Mouse (Mus musculus) kidney, adult 2 months (tissue): ENCODE measurements around the gene Ccdc171. TPM values are rescaled to one million over a fixed set of nuclear protein-coding genes. Genes with fewer than 3 reads are reported as not detected.

Experiments
- DNase-seq: peaks from one replicate; pipeline ENCODE4 v3.0.0; 2021
- H3K27ac ChIP-seq: fragments of 200-500 bp; 2 replicates; pipeline ENCODE4 v1.5.1; 2012; ENCODE audit warnings: low read depth, low read length, control low read depth, inconsistent platforms; ENCODE audit not compliant: insufficient read depth
- H3K27me3 ChIP-seq: fragments of 200-500 bp; replicated peaks from 2 replicates; pipeline ENCODE4 v1.6.1; 2012; ENCODE audit warnings: mild to moderate bottlenecking, moderate library complexity, low read length, inconsistent platforms; ENCODE audit not compliant: control insufficient read depth, insufficient read depth
- H3K36me3 ChIP-seq: fragments of 200-500 bp; 2 replicates; pipeline ENCODE4 v1.6.1; 2012; ENCODE audit warnings: mild to moderate bottlenecking, moderate library complexity, low read length, inconsistent platforms; ENCODE audit not compliant: control insufficient read depth, insufficient read depth
- H3K4me1 ChIP-seq: fragments of 200-500 bp; 2 replicates; pipeline ENCODE4 v1.6.1; 2011; ENCODE audit warnings: low read length; ENCODE audit not compliant: control insufficient read depth, insufficient read depth
- H3K4me3 ChIP-seq: fragments of 200-500 bp; 2 replicates; pipeline ENCODE4 v1.5.1; 2011; ENCODE audit warnings: mild to moderate bottlenecking, low read depth, low read length, control low read depth; ENCODE audit not compliant: insufficient read depth
- CTCF ChIP-seq: fragments of 200-500 bp; conservative IDR thresholded peaks from 2 replicates; pipeline ENCODE4 v1.5.1; 2011; ENCODE audit warnings: low read depth, mild to moderate bottlenecking, control low read depth, low read length, moderate library complexity, mixed read lengths; ENCODE audit not compliant: insufficient read depth, insufficient read length
- POLR2A ChIP-seq: fragments of 200-500 bp; IDR thresholded peaks from one replicate; pipeline ENCODE4 v1.6.1; 2011; ENCODE audit warnings: low read depth, low read length, control low read depth
- WGBS: fragments of 180-500 bp; shearing (Covaris S2); methylation state at CpG from one replicate; pipeline ENCODE4 v1.1.7; 2018; 5-methylcytosine and 5-hydroxymethylcytosine counted together
- polyA plus RNA-seq: library from polyadenylated mRNA; depleted of rRNA; stranded (reverse); fragments of >200 nt; gene quantifications from 2 replicates; pipeline ENCODE4 v1.2.3, GENCODE M21; 2012; rRNA removed

Ccdc171 gene
- polyA plus RNA-seq, 1 experiment: 0.72 TPM

GRCm38 (mm10) chr4:83878236-83878635 is 352.9 kb downstream of the Ccdc171 start:
- DNase-seq: no peak
- WGBS: 56% methylated on average over 8 of the region's 8 CpGs
- no peak for TF ChIP-seq POLR2A
- no peak for TF ChIP-seq CTCF
- Histone ChIP-seq H3K36me3 (no peaks in the 10 kb centered on the region), H3K27me3 (no peaks in the 10 kb centered on the region), H3K4me3 (no peak overlapping the region), H3K27ac (no peak overlapping the region), H3K4me1 (no peaks in the 10 kb centered on the region)

DNA sequence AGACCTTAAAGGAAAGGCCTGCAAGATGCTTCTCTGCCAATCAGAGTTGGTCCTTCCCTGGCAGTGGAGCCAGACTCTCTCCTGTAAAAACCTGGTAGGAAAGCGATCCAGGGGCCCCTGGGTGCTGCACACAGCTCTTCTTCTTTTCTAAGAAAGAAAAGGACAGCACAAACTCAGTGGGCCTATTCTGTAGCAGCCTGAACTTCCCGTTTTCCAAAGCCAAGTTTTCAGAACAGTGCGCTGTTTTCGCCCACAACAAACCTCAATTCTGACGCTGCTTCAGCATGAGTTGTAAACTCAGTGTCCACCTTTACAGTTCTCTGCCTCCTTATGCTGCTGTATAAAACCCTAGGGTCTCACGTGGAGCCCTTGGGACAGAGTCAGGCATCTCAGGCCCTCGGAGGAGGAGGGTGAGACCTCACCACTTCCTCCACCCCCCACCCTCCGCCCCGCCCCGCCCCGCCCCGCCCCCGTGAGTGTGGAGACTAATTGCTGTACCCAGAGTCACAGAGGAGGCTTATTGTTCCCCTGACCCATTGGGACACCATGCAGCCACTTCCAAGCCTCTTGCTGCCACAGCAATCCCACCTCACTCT is 363.2 kb downstream of the Ccdc171 start:
- no peak for TF ChIP-seq POLR2A
- TF ChIP-seq CTCF: no peak
- DNase-seq: no peak
- Histone ChIP-seq H3K36me3 (no peaks in the 10 kb centered on the region), H3K27me3 (no peaks in the 10 kb centered on the region), H3K27ac (no peak overlapping the region), H3K4me1 (no peaks in the 10 kb centered on the region), H3K4me3 (no peak overlapping the region)
- 40% methylated on average over 13 of the region's 13 CpGs for WGBS

GRCm38 (mm10) chr4:83902081-83902645 is 376.8 kb downstream of the Ccdc171 start:
- peak; percentile 10 for DNase-seq

More at GRCm38 (mm10) chr4:83902081-83902645, 376.8 kb downstream of the Ccdc171 start:
- Histone ChIP-seq H3K36me3 (no peaks in the 10 kb centered on the region), H3K27me3 (no peaks in the 10 kb centered on the region), H3K4me3 (no peak overlapping the region), H3K4me1 (no peaks in the 10 kb centered on the region), H3K27ac (no peak overlapping the region)
- 66% methylated on average over 9 of the region's 9 CpGs for WGBS
- TF ChIP-seq POLR2A (no peak), CTCF (no peak)

Other genes with a start within 250 kb of the Ccdc171 start
- gene Ttc39b, start 201.3 kb upstream of the Ccdc171 start, polyA plus RNA-seq: 2.0 and 2.5 TPM in 2 replicates
- 8.0 and 10.3 TPM in 2 replicates for gene Snapc3, start 107.8 kb upstream of the Ccdc171 start, polyA plus RNA-seq
- 10.6 and 11.0 TPM in 2 replicates for gene Psip1, start 39.1 kb upstream of the Ccdc171 start, polyA plus RNA-seq